Mouse (Mus musculus) spleen, adult 2 months (tissue): ENCODE results near the gene 9930111J21Rik2.
"Not testable (repeated sequence)": the region's sequence is repeated elsewhere in the genome, so short reads cannot be mapped to it uniquely, and the experiment has no call there.

Experiments used
- CTCF ChIP-seq: fragments of 200-500 bp; IDR thresholded peaks from 2 replicates; pipeline ENCODE4 v1.5.1; 2011; ENCODE audit warnings: mild to moderate bottlenecking, inconsistent platforms; ENCODE audit not compliant: insufficient read depth, insufficient read length, insufficient replicate concordance; ENCODE audit errors: extremely low read depth
- POLR2A ChIP-seq: fragments of 200-500 bp; IDR thresholded peaks from 2 replicates; pipeline ENCODE4 v1.6.1; 2011; ENCODE audit warnings: low read depth, low read length, inconsistent platforms

DNA sequence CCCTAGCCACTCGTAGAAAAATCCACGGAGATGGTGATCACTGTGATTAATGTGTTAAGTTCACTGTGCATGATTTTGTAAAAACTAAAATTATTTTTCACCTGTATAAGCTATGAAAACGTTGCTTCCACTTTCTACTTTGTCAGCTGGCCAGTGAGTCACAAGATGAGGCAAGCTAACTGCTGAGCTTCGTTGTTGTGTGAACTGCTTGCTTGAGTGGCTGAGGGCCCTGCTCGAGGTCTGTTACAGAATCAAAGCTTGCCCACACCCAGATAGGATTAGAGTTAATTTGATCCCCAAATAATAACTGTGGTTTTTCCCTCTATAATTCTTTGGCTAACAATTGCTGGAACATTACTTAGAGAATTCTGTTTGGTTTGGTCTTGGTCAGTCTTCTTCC lies 71.0 kb downstream of the 9930111J21Rik2 start:
- not testable (repeated sequence) for TF ChIP-seq CTCF, POLR2A
